Mouse (Mus musculus) cerebellum, adult (tissue): ENCODE results near the gene Dync1i2.

ENCODE experiments used
- ATAC-seq: cut with Nextera tagmentation; 2 replicates; pipeline ENCODE4 v1.9.2; 2017; ENCODE audit warnings: mild to moderate bottlenecking, moderate library complexity, mixed read lengths; ENCODE audit not compliant: insufficient number of reproducible peaks, low FRiP score, low TSS enrichment

The Dync1i2 gene

DNA sequence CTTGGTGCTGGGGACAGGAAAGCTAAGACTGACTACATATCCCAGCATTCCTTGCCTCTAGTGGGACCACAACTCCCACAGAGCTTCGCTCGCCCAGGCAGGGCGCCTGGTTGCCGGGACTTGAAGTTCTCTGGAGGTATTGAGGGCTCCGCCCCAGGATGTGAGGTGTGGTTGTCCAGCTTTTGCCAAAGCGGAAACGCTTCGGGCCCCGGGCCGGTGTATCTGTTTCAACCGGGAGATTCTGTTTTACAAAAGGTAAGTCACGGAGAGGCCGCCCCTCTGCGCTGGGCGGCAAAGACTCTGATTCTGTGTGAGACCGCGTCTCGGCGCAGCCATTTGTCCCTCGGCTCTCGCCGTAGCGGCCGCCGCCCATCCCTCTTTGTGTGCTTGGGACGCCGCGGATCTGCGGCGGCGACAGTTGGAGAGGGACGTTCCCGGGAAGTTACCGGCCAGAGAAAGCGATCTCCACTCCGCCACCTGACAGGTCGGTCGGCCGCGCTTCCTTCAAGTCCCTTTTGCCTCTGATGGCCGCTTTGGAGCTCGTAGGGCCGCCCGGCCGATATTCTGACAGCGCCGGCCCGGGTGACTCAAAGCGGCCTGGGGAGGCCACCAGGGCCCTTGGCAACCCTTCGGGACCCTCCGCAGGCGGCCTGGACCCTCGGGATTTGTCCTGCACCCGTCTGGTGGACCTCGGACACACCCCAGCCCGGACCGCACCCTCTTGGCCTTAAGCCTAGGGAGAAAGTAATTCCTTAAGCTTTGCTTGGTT is at the start of gene Dync1i2:
Gene Dync1i2, plus strand, starts transcription at position 116 of the 769 bp plus-strand sequence.
- ATAC-seq: peak; percentile 100

DNA sequence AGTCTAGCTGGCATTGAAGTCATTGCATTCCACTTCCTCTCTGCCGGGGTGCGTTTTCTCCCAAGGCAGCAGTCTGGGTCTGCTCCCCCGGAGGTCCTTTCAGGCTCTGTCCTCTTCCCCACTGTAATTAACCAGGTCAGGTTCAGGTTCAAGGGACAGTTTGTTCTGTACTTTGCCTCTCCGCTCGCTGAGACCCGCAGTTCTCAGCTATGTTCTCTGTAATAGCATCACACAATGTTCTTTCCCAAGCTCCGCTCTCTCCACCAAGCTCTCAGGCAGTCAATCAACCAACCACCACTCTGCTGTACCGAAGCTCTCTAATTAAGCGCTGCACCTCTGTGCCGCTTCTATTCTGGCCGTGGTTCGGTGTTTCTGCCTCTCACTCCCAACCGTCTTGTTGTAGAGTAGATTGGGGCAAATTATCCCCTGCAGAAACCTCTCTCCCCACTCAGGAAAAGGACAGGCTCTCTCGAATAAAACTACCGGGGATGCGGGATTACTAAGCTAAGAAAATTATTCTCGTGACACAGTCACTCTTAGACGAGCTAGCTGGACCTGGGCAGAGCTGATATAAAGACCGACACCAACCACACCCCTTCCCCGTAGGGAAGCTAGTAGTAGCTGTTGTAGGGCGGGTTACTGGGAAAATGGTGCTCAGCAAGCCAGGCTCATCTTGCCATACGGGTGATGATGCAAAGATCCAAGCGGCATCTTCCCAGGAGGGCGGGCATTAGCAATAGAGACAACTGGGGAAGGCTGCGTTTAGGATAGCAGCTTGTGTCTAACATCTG is 48.5 kb upstream of the Dync1i2 start:
- no peak for ATAC-seq

DNA sequence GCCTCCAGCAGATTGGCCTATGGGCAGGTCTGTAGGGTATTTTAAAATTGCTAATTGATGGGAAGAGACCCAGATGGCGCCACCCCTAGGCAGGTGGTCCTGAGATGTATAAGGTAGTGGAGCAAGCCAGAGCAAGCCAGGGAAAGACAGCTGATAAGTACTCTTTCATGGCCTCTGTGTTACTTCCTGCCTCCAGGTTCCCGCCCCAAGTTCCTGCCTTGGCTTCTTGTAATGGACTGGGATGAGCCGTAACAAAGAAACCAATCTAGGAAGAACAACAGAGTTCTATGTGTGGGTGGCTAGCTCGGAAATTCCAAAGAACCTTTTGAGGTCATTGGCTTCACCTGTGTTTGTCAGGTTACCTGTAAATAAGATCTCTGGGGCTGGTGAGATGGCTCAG is 44.3 kb upstream of the Dync1i2 start:
- ATAC-seq: no peak

DNA sequence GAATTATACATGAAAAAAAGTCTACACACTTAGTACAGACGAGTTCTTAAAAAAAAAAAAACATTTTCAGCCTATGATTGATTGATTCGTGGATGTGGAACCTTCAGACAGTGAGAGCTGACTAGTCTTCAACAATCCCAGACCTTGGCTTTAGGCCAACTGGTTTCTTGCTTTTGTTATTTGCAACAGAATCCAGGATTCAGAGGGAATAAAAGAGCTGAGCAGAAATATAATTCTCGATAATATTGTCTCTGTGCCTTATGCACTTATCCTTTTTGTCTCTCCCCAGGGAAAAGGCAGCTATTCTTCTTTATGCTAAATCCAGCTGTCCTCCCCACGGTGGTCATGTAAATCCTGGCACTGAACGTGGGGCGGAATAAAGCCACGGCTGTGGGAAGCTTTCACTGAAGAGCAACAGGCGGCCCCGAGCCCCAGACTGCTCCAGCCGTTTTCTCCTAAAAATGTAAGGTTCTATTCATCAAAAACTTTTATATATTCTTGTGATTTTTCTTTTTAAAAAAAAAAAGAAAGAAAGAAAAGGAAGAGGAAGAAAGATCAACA is 43.0 kb upstream of the Dync1i2 start:
- no peak for ATAC-seq

DNA sequence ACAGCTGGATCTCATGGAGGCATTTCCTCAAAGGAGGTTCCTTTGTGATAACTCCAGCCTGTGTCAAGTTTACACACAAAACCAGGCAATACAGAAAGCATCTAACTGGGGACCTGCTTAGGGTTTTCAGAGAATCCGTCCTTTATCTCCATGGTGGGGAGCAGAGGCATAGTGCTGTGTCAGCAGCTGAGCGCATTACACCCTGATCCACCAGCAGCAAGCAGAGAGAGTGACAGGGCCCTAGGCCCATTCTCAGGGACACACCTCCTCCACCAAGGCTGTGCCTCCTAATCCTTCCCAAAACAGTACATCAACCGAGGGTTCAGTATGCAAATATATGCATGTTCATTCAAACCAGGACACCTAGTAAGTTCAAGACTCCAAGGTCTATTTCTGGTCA is 38.5 kb upstream of the Dync1i2 start:
- no peak for ATAC-seq

DNA sequence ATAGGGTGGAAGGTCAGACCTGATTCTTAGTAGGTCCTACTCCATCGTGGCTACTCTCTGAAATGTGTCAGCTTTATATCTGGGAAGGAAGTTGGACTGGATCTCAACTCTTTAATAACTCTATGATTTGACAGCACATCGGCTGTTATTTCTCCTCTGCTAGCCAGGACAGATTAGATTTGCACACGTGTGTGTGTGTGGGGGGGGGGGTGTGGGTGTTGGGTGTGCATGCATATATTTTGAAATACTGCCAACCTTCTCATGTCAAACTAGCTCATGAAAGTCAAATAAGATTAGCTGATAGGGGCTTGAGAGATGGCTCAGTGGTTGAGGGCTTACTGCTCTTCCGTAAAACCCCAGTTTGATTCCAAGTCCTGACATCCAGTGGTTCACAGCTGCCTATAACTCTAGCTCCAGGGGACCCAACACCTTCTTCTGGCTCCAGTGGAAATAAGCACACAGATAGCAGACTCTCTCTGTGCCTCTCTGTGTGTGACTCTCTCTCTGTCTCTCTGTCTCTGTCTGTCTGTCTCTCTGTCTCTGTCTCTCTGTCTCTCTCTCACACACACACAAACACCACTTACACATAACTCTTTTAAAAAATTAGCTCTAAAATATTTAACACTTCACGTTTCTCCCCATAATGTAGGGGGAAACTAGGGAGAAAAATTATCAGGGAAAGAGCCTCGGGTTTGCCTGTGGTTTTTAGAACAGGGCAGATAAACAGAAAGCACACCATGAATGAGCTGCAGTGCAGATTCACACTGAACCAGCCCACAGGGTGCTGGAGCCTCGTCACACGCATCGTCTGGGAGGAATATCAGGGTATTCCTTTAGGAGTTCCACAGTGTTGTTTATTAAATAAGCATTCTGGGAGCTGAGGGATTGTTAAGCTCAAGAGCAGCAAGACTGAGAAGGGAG is 34.9 kb upstream of the Dync1i2 start:
- no peak for ATAC-seq

DNA sequence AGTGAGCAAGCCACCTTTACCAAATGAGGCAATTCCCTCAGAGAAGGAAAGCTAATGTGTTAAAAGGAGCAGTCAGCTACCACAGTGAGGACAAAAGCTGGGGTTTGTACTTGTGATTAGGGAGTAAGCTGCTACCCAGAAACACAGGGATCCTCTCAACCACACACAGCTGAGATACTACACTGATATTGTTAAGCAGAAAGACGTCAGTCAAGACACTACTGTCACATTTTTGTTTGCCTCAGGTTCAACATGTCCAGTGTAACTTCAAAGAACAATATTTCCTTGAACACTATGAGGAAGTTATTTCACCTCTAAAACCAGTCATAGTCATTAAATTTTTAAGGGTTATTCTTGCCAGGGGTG is 34.3 kb upstream of the Dync1i2 start:
- ATAC-seq: no peak

DNA sequence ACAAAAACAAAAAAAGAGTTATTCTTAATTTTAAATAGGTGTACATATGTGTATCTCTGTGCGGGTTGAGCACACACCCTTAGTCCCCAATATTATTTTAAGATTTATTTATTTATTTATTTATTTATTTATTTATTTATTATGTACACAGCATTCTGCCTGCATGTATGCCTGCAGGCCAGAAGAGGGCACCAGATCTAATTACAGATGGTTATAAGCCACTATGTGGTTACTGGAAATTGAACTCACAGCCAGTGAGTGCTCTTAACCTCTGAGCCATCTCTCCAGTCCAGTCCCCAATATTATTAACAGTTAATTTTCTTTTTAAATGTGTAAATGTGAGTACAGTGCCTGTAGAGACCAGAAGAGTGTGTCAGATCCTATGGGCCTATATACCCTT is 33.7 kb upstream of the Dync1i2 start:
- ATAC-seq: no peak

DNA sequence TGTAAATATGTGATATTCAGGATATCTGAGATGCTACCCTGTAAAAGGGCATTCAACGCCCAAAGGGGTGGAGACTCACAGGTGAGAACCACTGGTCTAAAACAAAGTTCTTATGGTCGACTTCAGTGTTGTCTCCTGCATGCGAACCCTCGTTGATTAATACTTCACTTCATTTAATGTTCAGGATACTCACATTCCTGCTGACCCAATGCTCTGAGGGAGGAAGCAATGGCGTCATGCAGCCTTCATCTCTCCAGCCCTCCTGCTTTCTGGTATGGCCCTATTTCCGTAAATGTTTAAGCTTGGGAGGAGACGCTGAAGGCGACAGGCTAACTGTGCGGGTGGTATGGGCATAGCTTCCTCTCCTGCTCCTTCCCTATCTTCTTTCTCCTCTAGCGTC is 31.8 kb upstream of the Dync1i2 start:
- no peak for ATAC-seq

DNA sequence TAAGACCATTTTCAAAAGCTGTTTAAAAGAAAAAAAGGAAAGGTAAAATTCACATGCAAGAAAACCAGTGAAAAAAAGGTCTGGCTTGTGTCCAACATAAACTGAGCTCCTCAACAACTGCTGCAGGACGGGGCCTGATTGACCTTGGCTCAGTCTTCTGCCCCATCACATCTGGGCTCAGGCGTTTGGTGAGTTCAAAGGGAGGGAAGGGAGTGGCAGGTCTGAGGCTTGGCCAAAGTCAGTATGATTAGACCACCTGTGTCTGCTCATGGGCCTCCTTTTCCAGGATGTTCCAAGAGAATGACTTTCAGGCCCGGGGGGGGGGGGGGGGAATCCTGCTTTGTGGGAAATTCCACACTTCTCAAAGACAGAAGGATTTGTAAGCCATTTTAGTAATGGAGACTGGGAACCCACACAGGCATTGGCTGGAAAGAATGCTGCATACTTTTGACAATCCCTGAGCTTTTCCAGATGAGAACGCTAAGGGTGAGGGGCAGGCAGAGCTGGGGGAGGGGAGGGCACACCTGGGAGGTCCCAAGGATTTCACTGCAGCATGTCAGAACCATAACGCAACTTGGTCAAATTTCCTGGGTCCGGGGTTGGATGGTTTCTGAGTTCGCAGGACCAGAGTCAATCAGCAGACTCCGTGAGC is 30.8 kb upstream of the Dync1i2 start:
- ATAC-seq: no peak

DNA sequence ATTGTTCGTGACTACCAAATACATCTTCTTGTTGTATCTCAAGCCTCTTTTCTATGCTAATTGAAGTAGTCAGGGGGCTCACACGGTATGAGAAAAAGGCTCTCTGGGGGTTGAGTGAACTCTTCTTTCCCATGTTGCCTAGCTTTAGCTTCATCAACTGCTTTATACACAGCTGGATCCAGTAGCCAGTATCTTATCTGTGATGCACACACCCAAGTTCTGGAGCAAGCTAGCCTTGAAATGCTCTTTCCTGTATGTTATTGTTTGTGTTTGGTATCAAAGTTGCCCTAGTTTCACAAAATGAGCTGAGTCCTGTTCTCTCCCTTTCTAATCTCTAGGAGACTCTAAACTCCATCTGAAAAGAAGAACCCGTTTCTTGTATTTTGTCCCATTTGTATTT is 23.6 kb upstream of the Dync1i2 start:
- ATAC-seq: no peak

DNA sequence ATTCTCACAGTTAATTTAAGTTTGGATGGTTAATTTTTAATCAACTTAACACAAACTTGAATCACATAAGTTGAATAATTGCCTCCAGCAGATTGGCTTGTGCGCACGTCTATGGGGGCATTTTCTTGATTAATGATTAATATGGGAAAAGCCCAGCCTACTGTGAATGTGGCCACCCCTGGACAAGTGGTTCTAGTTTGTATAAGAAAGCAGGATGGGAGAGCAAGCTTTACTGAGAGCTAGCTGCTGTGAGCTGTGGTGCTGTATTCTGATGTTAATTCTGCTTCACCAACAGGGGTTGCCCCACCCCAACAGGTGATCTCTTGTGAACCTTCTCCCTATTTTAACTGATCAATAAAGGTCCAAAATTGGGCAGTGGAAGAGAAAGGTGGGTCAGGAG is 22.6 kb upstream of the Dync1i2 start:
- ATAC-seq: no peak

DNA sequence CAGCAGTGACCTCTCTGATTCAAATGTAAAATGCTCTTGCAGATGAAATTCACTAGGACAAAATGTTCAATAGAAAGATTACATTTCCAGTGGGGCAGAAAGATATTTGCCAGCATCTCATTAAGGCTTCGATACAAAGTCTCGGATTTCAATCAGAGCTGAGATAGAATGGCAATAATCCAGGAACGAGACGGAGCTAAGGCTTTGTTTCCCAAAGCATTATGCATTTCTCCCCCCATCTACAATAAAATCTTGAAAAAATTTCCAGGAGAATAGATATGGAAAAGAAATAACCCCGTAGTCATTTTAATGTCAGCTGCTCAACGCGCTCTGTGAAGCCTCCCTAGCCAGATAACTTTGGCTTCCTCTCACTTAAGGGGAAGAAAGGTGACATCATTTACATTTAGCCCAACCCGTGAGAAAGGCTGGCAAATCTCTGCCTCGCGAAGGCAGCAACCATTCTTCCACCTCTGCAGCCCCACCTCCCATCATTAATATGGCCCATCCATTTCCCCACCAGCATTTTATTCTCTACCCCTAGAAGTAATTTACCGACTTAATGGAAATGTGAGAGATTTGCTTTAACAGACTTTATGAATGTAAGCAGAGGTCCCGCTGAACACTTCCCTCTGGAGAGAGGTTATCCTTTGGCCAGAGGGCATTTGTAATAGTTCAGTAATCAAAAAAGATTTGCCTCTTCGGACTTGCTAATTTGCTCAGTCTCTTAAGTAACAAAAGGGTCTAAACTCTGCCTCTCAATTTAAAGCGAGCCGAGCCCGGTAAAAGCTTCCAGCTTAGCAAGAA is 19.9 kb upstream of the Dync1i2 start:
- ATAC-seq: no peak

DNA sequence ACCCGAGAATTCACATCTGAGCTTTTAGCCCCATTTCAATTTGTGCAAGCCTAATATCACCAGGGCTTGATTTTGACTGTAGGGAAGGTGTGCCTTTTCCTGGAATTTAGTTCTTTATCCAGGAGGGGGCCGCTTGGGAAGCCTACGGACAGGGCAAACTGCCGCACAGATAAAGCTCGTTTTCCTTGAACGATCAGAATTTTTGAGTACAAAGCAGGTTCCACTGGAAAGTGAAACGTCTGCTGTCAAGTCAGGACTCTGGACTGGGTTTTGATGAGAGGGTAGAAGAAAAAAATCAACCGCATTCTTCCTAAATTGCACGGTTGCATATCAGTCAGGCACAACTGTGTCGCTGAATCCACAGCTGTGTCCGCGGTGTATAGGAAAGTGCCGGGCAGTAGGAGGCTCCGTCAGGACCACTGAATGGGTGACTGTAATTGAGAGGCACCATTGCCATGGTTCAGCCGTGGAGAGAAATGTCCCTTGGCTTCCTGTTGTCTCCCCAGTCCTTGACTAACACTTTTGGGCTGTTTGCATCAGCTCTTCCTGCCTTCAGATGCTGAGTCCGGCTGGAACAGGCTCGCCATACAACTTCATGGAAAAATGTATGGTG is 19.2 kb upstream of the Dync1i2 start:
- no peak for ATAC-seq

DNA sequence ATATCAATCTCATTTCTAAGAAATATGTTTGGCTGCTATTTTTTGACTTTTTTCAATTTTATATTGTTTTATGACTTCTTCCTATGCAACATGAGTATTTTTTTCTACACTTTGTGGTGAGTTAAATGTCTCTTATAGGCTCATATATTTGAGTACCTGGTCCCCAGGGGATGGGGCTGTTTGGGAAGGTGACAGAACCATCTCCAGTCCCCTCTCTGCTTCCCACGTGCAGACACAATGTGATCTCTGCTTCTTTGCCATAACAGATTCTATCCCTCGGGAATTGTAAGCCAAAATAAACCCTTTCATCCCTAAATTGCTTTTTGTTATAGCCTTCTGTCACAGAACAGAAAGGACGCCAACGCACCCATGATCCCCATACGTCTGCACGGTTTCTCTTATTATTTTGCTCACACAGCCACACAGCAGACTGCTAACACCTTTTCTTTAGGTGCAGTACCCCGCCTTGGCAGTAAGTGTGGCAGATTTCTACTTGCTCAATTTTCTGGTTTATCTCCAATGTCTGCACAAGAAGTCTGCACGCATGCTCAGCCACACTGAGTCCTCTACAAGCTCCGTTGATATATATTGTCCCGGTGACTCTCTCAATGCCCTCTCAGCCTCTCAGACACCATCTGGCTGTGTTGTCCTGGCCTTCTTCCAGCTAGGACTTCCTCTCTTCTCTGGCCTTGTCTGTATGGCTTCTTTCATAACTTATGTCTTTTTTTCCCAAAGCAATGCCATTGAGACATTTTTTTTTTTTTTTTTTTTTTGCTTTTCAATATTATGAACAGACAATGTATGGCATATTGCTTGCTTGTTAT is 17.2 kb upstream of the Dync1i2 start:
- peak; percentile 76 for ATAC-seq

DNA sequence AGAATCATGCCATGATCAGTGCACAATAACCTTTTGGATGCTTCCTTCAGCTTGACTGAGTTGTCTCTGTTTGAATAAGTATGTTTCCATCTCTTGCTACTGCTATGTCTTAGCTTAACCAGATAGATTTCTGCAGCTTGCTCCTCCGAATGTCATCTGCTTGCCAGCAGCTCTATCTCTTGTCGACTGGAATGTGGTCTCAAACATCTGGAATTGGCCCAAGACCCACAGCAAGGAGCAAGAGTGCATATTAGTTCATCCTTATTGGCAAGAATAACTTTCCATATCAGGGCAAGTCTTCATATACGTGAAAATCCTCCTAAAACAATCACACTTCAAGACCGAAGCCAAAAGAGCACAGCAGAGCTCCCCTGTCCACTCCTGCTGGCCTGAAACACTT is 14.6 kb upstream of the Dync1i2 start:
- no peak for ATAC-seq

DNA sequence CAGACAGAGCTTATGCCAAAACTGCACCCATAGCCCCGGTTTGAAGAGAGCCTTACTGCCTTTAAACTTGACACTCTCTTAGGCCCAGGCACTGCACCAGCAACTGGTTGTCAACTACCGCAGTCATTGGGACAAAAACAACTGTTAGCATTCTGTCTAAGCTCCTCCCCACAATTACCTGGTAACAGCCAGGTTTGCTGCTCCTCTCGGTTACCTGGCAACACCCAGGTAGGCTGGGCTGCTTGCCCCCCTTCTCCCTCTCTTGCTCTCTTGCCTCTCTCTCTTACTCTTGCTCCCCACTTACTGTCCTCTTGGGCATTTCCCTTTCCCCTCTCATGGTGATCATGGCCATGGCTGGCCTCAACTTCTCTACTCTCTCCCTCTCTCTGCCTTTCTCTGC is 12.6 kb upstream of the Dync1i2 start:
- no peak for ATAC-seq

DNA sequence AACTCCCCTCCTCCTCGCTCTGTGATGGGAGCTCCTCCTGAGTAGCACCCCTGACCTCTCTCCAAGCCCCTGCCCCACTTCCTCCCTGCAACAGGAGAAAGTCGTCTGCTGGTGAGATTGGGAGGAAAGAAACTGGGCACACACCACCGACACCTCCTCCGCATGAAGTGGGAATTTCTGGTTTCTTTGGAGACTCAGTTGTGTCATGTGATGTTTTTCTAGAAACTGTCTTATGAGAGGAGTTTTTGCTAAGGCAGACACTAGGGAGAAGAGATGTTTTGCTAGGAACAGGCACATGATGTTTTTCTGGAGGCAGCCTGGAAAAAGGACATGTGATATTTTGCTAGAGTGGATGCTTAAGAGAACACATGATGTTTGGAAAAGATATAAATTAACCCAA is 11.0 kb upstream of the Dync1i2 start:
- ATAC-seq: no peak
